Mouse (Mus musculus): ENCODE results near the gene Gm28048. TPM values are rescaled to one million over a fixed set of nuclear protein-coding genes. Genes with fewer than 3 reads are reported as not detected.

The Gm28048 gene
- polyA plus RNA-seq, 1 experiment from 2014 or later = 9.8 TPM

- no peak for ATAC-seq (ENCODE audit: insufficient number of reproducible peaks, low FRiP score, low TSS enrichment, low read depth)
- 56% methylated on average over 5 of the region's 5 CpGs for WGBS
- Histone ChIP-seq H3K9me3 (no peaks in the 10 kb centered on the region), H3K4me3 (no peak overlapping the region), H3K9ac (no peak overlapping the region), H3K4me2 (no peak overlapping the region), H3K27ac (no peak overlapping the region), H3K36me3 (no peaks in the 10 kb centered on the region), H3K4me1 (no peaks in the 10 kb centered on the region), H3K27me3 (no peaks in the 10 kb centered on the region)
Observed at GRCm38 (mm10) chr11:22936446-22937125, 45.3 kb downstream of the Gm28048 start.

DNA sequence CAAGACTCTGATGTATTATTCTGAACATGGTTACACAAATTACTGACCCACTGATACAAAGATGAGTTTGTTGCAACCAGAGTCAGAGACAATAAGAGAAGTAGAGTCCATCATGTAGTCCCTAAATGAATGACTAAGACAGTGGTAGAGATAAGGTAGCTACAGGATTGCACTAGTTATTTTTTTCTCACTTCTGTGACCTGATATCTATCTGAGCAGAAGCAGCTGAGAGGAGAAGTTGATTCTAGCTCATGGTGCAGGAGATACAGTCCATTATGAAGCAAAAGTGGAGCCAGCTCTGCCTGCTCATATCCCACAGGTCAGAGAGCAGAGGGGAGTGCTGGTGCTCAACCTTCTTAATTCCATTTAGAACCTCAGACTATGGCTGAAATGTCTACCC lies 49.7 kb downstream of the Gm28048 start:
- ATAC-seq (ENCODE audit: insufficient number of reproducible peaks, low FRiP score, low TSS enrichment, low read depth) = no peak
- Histone ChIP-seq H3K4me3 (no peak overlapping the region), H3K4me1 (no peaks in the 10 kb centered on the region), H3K9ac (no peak overlapping the region), H3K4me2 (no peak overlapping the region), H3K36me3 (peaks cover 3% of the 10 kb centered on the region; the same call in 1 of the 2 replicates), H3K9me3 (no peaks in the 10 kb centered on the region), H3K27ac (no peak overlapping the region), H3K27me3 (no peaks in the 10 kb centered on the region)

DNA sequence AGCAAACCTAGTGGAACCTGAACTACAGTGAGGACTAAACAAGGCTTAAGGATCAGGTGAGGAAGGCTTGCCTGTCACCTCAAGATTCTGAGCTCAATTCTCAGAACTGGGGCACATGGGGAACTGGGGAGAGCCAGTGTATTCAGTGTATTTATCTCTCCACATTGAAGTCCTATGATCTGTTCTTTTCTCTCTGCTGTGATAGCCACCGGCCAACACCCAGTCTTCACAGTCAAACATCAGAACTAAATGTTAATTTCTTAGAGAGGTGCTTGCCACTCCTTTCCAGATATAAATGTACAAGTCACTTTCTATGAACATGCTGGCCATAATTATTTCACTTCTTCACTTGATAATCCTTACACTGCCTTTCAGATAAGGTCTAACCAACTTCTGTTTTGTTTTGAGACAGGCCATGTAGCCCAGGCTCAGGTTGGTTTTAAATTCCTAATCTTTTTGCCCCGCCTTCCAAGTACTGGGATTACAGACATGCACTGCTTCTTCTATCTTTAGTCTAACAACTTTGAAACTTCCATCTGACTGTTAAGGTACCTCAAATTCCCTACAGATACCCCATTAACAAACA lies 50.5 kb downstream of the Gm28048 start:
- ATAC-seq (ENCODE audit: insufficient number of reproducible peaks, low FRiP score, low TSS enrichment, low read depth) = no peak
- Histone ChIP-seq H3K4me3 (no peak overlapping the region), H3K9me3 (no peaks in the 10 kb centered on the region)

GRCm38 (mm10) chr11:22930129-22930528 lies 51.8 kb downstream of the Gm28048 start:
- H3K4me2 ChIP-seq = no peak overlapping the region
- no peaks in the 10 kb centered on the region for H3K27me3 ChIP-seq
- H3K9me3 ChIP-seq = no peaks in the 10 kb centered on the region
- ATAC-seq (ENCODE audit: insufficient number of reproducible peaks, low FRiP score, low TSS enrichment, low read depth) = no peak
- H3K36me3 ChIP-seq = peaks cover 3% of the 10 kb centered on the region; the same call in 1 of the 2 replicates
- H3K9ac ChIP-seq = no peak overlapping the region
- WGBS = 75% methylated on average over 2 of the region's 2 CpGs
- no peak overlapping the region for H3K27ac ChIP-seq
- no peak overlapping the region for H3K4me3 ChIP-seq
- no peaks in the 10 kb centered on the region for H3K4me1 ChIP-seq

More for the DNA sequence above, 50.5 kb downstream of the Gm28048 start:
- Histone ChIP-seq H3K4me2 (no peak overlapping the region), H3K27me3 (no peaks in the 10 kb centered on the region), H3K36me3 (peaks cover 3% of the 10 kb centered on the region; the same call in 1 of the 2 replicates), H3K9ac (no peak overlapping the region), H3K4me1 (no peaks in the 10 kb centered on the region), H3K27ac (no peak overlapping the region)
- WGBS = 96% methylated on average over 2 of the region's 2 CpGs

DNA sequence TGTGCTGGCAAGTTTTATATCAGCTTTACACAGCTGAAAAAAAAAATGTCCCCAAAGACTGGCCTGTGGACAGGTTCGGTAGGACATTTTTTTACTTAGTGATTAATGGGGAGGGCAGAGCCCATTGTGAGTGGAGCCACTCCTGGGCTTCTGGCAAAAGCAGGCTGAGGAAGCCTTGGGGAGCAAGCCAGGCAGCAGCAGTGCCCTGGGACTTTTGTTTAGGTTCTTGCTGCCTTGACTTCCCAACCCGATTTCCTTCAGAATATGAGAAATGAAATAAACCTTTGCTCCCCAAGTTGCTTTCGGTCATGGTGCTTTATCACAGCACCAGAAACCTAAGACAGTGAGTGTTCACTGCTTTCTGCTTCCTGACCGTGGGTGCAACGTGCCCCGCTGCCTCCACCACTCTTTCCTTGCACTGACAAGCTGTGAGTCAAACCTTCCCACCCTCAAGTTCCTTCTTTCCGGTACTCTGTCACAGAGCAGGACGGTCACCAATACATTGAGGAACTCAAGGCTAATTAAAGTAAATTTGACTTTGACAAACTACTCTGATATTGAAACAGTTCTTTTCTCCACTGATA lies 53.2 kb downstream of the Gm28048 start:
- H3K36me3 ChIP-seq = peaks cover 3% of the 10 kb centered on the region; the same call in 1 of the 2 replicates
- no peak overlapping the region for H3K9ac ChIP-seq
- H3K4me1 ChIP-seq = no peaks in the 10 kb centered on the region
- H3K27me3 ChIP-seq = no peaks in the 10 kb centered on the region
- no peak overlapping the region for H3K27ac ChIP-seq
- no peak overlapping the region for H3K4me2 ChIP-seq
- WGBS = 72% methylated on average over 8 of the region's 8 CpGs
- H3K9me3 ChIP-seq = no peaks in the 10 kb centered on the region
- ATAC-seq (ENCODE audit: insufficient number of reproducible peaks, low FRiP score, low TSS enrichment, low read depth) = no peak
- no peak overlapping the region for H3K4me3 ChIP-seq

- Histone ChIP-seq H3K4me2 (no peak overlapping the region), H3K9me3 (no peaks in the 10 kb centered on the region), H3K4me3 (no peak overlapping the region), H3K27ac (no peak overlapping the region), H3K4me1 (no peaks in the 10 kb centered on the region), H3K9ac (no peak overlapping the region), H3K27me3 (no peaks in the 10 kb centered on the region), H3K36me3 (no peaks in the 10 kb centered on the region)
- WGBS = 85% methylated on average over 2 of the region's 2 CpGs
- ATAC-seq (ENCODE audit: insufficient number of reproducible peaks, low FRiP score, low TSS enrichment, low read depth) = no peak
Observed at GRCm38 (mm10) chr11:22923606-22924005, 58.3 kb downstream of the Gm28048 start.

- WGBS = 69% methylated on average over 2 of the region's 2 CpGs
- H3K36me3 ChIP-seq = no peaks in the 10 kb centered on the region
- H3K9me3 ChIP-seq = no peaks in the 10 kb centered on the region
- H3K27me3 ChIP-seq = no peaks in the 10 kb centered on the region
- no peak overlapping the region for H3K4me3 ChIP-seq
- H3K4me2 ChIP-seq = no peak overlapping the region
- H3K27ac ChIP-seq = no peak overlapping the region
- no peak overlapping the region for H3K9ac ChIP-seq
- ATAC-seq (ENCODE audit: insufficient number of reproducible peaks, low FRiP score, low TSS enrichment, low read depth) = no peak
- no peaks in the 10 kb centered on the region for H3K4me1 ChIP-seq
Observed at GRCm38 (mm10) chr11:22922546-22922945, 59.3 kb downstream of the Gm28048 start.

DNA sequence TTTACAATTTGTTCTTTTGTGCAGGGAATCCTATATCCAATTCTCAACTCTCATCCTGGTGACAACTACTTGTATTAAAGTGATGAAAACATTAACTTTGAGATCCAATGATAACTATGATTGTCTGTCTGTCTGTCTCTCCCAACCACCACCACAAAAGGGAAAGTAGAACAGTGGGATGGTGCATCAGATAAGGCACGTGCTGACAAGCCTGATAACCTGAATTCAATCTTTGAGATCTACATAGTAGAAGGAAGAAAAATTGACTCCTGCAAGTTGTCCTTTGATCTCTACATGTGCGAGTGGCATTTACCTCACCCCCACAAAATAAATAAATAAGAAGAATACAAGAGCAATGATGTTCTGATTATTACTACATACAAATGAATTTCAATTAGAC lies 62.6 kb downstream of the Gm28048 start:
- Histone ChIP-seq H3K9ac (no peak overlapping the region), H3K27ac (no peak overlapping the region), H3K36me3 (no peaks in the 10 kb centered on the region), H3K4me3 (no peak overlapping the region), H3K4me1 (no peaks in the 10 kb centered on the region), H3K4me2 (no peak overlapping the region), H3K9me3 (no peaks in the 10 kb centered on the region), H3K27me3 (no peaks in the 10 kb centered on the region)
- no peak for ATAC-seq (ENCODE audit: insufficient number of reproducible peaks, low FRiP score, low TSS enrichment, low read depth)
- 73% methylated on average over 2 of the region's 2 CpGs for WGBS

DNA sequence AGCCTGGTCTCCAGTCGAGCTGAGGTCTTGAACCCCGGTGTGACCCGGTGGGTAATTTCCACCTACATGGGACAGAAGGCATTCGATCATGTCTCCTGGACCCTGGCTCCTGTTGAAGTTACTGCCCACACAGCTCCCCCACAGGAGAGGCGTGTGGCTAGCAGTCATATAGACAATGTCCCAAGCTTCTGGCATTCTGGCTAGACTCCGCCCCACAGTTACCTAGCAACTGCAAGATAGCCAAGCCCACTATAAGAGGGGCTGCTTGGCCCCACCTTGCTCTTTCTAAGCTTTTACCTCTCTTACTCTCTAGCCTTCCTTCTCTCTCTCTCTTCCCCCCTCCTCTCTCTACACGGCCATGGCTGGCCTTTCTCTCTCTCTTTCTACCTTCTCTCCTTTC lies 64.1 kb downstream of the Gm28048 start:
- Histone ChIP-seq H3K9me3 (no peaks in the 10 kb centered on the region), H3K4me3 (no peak overlapping the region), H3K27me3 (no peaks in the 10 kb centered on the region), H3K4me1 (no peaks in the 10 kb centered on the region), H3K4me2 (no peak overlapping the region), H3K9ac (no peak overlapping the region), H3K36me3 (no peaks in the 10 kb centered on the region), H3K27ac (no peak overlapping the region)
- 91% methylated on average over 7 of the region's 7 CpGs for WGBS
- no peak for ATAC-seq (ENCODE audit: insufficient number of reproducible peaks, low FRiP score, low TSS enrichment, low read depth)

DNA sequence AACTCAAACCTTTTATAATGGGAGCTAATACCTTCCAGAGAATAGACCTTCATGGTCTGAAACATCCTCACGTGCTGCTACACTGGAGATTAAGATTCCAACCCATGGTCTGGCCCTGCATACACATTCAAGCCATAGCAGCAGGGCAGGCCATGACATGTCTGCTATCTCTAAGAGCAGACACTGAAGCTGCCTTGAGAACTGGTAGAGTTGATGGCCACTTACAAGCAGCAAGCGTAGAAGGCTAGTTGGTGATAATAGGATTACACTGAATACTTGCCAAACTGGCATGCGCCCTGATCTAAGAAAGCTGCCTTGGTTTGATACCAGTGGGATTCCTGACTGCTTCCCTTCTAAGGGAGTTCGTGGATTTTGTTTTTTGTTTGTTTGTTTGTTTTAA lies 68.1 kb downstream of the Gm28048 start:
- WGBS = 76% methylated on average over 4 of the region's 4 CpGs
- H3K9me3 ChIP-seq = no peaks in the 10 kb centered on the region
- no peak overlapping the region for H3K27ac ChIP-seq
- no peak overlapping the region for H3K4me2 ChIP-seq
- no peaks in the 10 kb centered on the region for H3K27me3 ChIP-seq
- no peaks in the 10 kb centered on the region for H3K36me3 ChIP-seq
- no peaks in the 10 kb centered on the region for H3K4me1 ChIP-seq
- H3K9ac ChIP-seq = no peak overlapping the region
- H3K4me3 ChIP-seq = no peak overlapping the region
- ATAC-seq (ENCODE audit: insufficient number of reproducible peaks, low FRiP score, low TSS enrichment, low read depth) = no peak

DNA sequence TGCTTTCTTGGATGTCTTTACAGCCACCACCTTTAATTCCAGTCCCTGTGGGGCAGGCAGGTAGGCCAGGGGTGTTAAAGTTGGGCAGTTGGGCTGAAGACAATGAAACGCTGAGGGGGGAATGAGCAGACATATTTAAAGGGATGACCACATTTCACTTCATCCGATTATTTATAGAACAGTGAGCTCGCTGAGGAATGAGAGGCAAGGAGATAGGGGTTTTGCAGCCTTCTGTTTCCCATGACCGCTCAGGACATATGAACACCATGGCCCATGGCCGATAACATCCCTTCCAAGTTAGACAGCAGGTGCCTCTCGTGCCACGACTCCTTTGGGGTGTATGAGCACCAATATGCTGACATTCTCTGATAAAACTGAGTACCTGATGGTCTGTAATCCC lies 70.1 kb downstream of the Gm28048 start:
- H3K9ac ChIP-seq = no peak overlapping the region

DNA sequence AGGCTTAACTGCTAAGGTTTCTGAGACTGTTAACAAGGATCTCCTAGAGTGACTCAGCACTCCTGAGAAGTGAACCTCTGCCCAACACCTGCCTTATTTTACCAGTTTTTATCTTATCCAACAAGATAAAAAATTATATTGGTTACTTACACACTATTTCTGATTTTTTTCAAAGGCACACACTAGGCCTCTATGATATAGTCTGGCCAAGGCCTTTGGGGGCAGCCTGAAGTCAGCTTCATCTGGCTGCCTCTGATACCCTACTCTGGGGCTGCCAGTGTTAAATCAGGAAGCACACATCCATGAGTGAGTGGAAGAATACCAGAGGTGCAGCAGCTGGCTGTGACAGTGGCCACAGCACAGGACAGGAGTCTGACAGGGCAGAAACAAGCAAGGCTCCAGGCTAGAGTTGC lies 75.4 kb downstream of the Gm28048 start:
- ATAC-seq (ENCODE audit: insufficient number of reproducible peaks, low FRiP score, low TSS enrichment, low read depth) = no peak
- no peaks in the 10 kb centered on the region for H3K9me3 ChIP-seq

More for the DNA sequence above, 70.1 kb downstream of the Gm28048 start:
- ATAC-seq (ENCODE audit: insufficient number of reproducible peaks, low FRiP score, low TSS enrichment, low read depth) = no peak
- Histone ChIP-seq H3K36me3 (no peaks in the 10 kb centered on the region), H3K4me2 (no peak overlapping the region), H3K9me3 (no peaks in the 10 kb centered on the region), H3K27ac (no peak overlapping the region), H3K4me3 (no peak overlapping the region), H3K27me3 (no peaks in the 10 kb centered on the region), H3K4me1 (no peaks in the 10 kb centered on the region)
- WGBS = 93% methylated on average over 7 of the region's 7 CpGs

More for the DNA sequence above, 75.4 kb downstream of the Gm28048 start:
- Histone ChIP-seq H3K4me1 (no peaks in the 10 kb centered on the region), H3K4me2 (no peak overlapping the region), H3K36me3 (no peaks in the 10 kb centered on the region), H3K27ac (no peak overlapping the region), H3K9ac (no peak overlapping the region), H3K4me3 (no peak overlapping the region), H3K27me3 (no peaks in the 10 kb centered on the region)

Data from limb, embryonic 15.5 days (tissue).